Mouse (Mus musculus): Measurements from ENCODE around the gene Ttn.
"Not testable (repeated sequence)": the region's sequence is repeated elsewhere in the genome, so short reads cannot be mapped to it uniquely, and the experiment has no call there.

Ttn gene

DNA sequence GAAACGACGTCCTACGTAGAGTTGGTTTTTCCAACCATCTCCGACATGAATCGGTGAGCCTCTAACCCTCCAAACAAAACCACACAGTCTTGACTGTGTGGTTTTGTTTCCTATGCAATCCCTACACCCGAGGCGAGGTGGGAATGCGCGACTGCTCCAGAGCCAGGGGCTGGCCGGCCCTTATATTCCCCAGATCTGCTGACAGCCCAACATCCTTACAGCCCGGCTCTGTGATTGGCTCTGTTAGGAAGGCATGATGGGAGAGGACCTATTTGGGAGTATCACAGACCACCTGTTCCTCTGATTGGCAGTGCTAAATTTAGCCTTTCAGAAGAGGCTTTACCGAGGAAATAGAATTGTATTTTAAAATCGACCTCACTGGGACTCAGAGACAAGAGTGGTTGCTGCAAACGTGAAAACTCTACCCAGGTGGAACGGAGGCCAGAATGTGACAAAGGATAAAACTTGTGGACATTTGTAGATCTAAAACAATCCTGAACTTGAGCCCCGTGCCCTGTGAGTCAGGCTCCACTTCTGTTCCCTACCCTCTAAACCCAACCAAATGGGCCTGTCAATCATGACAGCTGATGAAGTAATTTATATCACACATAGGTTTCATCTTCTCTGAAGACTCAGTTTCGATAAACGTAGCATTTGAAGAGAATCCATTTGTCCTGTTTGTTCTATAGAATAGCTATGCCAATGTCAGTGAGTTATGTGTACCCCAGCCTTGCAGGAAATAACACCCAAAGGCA lies at the start of gene Ttn:
Gene Ttn, minus strand, starts transcription at position 157 of the 755 bp plus-strand sequence.
- DNase-seq (ENCODE audit: low spot score), result no peak

DNA sequence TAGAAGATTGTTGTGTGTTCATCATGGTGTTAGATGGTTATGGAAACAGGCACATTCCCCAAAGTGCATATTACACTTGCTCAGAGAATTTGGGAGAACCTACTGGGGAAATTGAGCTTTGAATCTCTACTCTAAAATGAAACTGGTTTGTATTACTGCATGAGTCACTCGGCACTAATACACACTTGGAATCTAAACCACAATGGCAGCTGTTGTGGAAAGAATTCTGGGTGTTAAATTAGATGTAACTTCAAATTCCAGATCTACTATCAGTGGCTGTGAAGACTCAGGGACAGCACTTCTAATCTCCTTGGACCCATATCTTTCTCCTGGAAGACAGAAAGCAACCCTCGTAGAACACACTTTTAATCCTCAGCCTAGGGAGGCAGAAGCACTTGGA lies 38.3 kb upstream of the Ttn start:
- no peak for DNase-seq (ENCODE audit: low spot score)

DNA sequence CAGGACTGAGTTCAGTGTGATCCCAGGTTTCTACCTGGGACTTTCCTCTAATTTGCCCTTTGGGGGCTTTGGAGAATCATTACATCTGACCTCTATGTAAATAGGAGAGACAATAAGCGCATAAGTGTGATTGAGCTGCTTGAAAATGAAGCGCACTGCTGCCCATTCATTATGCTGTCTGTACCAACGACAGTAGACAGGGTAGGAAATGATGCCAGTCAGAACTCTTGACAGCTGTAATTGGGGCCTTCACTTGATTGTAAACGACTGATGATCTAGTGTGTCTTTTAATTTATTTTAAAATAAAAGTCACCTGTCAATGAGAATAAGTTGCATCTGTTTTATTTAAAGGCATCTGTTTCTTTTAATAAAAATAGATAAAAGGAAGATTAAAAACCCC lies 35.4 kb upstream of the Ttn start:
- no peak for DNase-seq (ENCODE audit: low spot score)

DNA sequence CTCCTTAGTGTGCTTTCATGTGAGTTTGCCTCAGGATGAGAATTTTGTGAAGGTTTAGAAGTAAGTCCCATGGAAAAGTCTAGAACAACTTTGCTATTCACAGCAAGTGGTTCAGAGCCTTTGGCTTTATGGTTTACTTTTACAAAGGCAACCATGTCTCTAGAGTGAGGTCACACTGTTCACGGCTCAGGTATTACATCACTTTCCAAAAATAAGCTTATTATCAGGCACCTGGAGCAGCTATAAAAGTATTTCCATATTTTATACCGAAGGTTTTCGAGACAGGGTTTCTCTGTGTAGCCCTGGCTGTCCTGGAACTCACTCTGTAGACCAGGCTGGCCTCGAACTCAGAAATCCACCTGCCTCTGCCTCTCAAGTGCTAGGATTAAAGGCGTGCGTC lies 31.1 kb upstream of the Ttn start:
- DNase-seq (ENCODE audit: low spot score), result not testable (repeated sequence)

DNA sequence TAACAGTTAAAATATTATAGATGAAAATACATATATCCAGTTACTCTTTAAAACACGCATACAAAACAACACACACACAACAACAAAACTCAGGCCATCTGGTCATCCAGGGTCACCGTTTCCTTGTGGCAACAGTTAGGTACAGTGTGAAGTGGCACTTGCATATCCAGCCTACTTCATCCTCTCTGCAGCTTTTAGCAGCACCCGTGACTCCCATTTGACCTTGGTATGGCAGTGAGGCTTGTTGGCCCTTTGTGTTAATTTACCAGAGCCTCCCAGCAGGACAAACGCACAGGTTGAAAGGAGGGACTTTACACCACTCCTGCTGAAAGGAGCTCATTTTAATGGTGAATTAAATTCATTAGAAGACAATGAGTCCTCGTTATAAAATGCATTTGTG lies 29.6 kb upstream of the Ttn start:
- no peak for DNase-seq (ENCODE audit: low spot score)

DNA sequence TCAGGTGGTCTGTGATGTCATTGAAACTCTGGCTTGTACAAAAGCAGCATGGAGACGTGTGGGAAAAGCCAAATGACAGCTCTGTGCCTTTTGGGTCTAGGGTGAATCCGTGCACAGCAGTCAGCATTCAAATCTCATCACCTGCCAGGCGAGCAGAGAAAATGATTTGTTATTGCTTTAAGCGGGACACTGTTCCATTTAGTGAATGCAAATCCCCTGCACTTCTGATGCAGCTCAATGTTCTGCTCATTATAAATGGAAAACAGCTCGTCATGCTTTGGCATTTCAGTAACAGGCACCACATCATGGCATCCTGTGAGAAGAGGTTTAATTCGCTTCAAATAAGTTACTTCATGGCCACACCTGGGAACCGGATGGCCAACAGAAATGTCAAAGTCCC lies 24.7 kb upstream of the Ttn start:
- no peak for DNase-seq (ENCODE audit: low spot score)

DNA sequence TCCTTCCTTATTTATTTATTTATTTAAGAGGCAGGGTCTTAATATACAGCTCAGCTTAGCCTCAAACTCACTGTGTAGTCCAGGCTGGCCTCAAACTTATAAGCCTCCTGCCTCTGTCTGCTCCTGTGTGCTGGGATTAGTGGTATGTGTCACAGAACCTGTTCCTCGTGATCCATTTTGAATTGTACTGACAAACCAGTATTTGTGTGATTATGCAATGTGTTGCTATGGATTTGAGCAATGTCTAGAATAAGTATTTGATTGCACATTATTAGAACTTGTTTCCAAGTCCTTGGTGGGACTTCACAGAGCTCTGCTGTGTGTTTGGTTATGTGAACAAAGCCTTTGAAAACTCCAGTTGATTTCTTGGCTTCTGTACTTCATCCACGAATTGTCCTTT lies 20.8 kb upstream of the Ttn start:
- peak; percentile 31 for DNase-seq (ENCODE audit: low spot score)

DNA sequence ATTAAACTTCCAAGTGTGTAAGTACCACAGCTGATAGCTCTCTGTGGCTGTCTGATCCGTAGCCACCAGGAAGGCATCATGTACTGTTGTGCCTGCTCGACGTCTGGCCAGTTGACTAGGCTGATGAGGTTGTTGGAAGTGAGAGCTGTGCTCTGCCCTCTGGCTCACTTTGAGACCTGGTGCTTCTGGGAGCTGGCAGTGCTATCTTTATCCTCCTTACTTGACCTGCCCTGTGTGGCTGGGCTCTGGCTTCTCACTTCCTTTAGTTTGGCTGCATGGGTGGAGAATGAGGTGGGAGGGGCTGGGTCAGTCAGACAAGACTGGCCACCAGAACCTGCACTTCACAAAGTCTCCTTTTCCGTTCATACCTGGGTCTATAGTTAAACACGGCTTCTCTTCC lies 16.0 kb upstream of the Ttn start:
- DNase-seq (ENCODE audit: low spot score), result no peak

DNA sequence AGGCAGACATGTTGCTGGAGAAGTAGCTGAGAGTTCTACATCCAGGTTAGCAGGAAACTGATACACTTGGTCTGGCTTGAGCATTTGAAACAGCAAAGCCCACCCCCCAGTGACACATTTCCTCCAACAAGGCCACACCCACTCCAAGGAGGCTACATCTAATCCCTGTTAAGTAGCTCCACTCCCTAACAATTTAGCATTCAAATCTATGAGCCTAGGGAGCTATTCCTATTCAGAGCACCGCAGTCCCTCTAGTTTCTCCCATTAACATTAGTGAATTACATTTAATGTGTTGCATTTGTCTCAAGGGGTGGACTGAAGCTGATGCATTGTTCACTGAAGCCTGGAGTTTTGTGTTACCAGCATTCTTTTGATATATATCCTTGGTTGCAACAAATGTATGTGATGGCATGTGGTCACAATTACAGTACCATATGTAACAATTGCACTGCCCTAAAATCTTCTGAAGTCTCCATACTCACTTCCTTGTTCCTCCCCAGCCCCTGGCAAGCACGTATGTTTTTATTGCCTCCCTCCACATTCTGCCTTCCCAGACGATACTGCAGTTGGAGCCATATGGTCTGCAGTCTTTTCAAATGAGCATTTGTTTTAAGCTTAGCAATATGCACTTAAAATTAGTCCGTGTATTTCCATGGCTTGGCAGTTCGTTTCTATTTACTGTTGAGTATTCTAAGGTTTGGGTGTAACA lies 10.3 kb upstream of the Ttn start:
- DNase-seq (ENCODE audit: low spot score), result no peak

DNA sequence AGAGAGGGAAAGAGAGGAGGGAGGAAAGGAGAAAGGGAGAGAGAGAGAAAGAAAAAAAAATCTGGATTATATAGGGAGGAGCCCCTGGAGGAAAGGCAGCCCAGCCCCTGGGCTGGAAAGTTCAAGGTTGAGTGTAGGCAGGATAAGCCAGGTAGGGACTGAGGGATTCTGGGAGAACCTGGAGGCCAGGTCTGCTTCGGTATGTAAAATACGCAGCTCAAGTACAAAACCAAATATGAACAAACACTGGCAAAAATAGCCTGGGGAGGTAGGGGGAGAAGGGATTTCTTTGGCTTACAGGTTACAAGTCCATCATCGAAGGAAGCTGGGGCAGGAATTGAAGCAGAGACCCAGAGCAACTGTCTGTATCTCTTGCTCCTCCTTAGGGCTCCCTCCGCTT lies 5.0 kb upstream of the Ttn start:
- peak; percentile 17 for DNase-seq (ENCODE audit: low spot score)

DNA sequence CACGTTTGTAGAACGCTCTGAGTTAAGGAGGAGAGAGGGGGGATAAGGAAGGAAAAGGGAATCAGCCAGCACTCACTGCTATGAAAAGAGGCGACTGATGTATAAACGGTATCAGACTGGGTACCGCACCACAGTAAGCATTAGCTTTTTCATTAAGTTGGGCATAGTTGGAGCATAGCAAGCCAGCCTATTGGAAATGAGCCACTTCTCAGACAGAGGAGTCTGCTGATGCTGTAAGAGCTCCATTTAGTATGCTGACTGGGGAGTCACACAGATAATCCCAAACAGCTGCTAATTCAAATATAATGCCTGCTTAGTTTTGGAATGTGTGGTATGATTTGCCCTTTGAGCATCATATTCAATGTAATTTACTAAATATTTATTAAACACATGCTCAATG lies 2.0 kb upstream of the Ttn start:
- DNase-seq (ENCODE audit: low spot score), result no peak

DNA sequence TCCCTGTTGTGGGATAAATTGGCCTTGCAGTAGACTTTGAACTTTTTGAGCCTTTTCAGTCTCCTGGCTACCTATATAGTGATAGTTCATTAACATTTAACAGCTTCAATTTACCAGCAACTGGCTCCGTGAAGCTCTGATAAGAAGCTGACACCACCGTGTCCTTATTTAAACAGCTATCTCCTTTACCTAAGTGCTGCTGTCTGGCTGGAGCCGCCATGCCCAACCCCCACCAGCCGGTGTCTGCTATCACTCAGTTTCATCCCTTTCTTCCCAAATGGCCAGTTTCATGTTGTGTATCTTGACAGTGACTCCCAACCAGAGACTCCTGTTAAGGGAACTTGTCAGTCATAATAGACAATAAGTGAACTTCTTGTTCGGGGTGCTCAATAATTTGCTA lies 1.3 kb upstream of the Ttn start:
- DNase-seq (ENCODE audit: low spot score), result no peak

DNA sequence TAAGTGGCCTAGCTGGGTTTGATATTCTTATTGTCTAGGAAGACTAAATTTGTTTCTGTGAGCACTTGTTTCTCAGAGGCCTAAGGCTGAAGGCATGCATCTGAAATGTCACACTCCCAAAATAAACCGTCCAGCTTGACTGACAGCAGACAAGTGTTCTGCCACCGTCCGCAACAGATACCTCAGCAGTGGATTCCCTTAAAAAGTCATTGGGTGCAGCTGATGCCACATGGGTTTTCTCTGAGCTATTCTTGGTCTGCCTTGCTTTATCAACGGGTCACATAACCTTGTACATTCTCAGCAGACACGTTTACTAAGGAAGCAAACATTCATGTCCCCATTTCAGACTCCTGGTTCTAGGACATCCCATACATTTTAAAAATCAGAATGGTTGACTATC lies 630 bp downstream of the Ttn start:
- no peak for DNase-seq (ENCODE audit: low spot score)

DNA sequence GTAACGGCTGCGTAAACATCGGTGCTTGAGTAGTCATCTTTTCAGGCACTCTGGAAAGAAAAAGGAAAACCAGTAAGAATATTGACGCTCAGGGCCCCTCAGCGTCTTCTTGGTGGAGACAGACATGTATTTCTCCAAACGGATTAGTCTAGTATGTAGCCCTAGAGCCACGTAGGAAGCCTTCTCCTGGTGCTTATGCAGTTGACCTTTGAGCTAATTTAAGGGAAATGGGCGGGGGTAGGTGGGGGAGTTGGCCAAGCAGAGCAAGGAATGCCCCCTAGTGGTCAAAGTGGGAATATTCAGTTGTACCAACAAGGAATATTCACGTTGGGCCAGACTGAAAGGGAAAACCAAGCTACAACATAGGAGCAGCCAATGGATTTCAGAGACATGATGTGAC lies 2.2 kb downstream of the Ttn start:
- peak; percentile 57 for DNase-seq (ENCODE audit: low spot score)

DNA sequence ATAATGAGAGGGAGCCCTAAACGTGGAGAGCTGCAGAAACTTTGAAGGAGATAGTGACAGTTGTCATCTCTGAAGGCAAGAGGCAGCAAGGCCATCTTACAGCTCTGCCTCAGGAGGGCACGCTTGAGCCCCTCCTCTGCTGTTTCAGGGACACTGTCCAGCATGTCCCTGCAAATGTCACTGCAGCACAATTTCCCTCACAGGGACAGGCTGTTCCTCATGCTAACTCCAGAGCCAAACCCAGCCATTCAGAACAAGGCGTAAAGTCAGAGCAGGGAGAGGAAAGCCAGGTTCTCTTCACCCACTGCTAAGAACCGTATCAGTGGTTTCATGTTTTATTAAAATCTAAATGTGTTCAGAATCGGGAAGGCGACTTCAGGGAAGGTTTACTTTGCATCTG lies 4.7 kb downstream of the Ttn start:
- DNase-seq (ENCODE audit: low spot score), result no peak

DNA sequence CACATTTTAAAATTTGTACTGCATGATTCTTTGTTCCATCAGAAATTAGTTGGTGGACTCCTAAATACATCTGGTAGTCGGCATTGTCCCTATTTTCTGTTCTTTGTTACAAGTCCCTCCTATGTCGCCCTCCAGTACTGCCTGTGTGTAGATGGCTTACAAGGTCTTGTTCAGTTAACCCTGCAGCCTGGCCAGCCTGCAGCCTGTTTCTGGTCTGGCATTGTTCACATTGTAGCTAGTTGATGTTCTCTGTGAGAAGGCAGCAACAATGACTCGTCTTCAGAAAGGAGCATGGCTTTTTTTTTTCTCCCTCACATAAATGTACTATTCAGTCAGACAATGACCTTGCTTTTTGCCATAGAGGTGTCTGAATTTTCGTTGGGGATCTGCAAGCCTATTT lies 10.3 kb downstream of the Ttn start:
- DNase-seq (ENCODE audit: low spot score), result no peak

DNA sequence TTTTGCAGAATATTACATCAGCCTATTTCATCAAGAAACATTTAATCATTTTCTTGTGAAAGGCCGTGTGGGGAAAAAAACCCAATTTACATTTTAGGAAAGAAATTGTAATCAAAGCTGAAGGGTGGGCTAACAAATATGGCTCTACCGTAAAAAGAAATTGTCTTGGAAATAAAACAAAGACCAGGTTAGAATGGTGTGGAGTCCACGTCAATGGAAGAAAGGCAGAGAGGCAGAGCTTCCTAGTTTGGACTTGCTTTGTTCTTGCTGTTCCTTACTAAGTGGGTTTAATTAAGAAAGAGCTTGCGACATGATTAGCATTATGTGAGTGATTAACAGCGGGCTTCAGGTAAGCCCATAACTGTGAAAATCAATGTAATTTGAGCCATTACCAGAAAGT lies 11.3 kb downstream of the Ttn start:
- DNase-seq (ENCODE audit: low spot score), result no peak

DNA sequence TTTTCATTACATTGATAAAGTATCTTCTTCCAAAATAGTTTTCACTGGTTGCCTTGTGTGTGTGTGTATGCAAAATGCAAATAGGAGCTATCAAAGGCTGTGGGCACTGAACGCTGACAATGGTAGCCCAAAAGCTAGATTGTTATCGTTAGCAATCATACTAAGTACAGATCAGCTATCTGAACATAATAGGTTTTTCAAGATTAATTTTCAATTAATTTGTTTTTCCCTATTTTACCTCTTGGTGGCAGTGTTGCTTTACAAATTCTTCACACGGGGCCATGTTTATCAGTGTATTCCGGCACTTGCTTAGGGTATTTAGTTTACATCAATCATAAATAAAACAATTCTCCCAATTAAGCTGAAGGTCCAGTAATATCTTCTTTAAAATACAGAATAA lies 11.7 kb downstream of the Ttn start:
- DNase-seq (ENCODE audit: low spot score), result no peak

DNA sequence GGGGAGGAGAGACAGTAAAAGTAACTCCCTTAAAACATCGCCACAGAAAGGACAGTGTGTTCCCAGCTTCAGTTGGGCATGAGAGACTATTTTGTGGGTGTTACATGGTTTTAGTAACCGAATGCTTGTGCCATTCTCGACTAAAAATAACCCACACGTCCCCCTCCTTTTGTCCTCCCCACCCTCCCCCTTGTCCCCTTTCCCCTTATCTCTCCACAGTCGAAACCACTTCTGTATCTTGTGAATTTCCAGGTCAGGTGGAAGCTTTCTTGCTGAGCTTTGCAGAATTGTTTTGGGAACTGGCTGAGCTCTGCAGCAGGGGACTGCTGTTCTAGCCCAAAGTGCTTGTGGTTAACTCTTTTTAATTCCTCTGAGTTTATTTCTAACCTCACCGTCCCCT lies 12.1 kb downstream of the Ttn start:
- DNase-seq (ENCODE audit: low spot score), result no peak

DNA sequence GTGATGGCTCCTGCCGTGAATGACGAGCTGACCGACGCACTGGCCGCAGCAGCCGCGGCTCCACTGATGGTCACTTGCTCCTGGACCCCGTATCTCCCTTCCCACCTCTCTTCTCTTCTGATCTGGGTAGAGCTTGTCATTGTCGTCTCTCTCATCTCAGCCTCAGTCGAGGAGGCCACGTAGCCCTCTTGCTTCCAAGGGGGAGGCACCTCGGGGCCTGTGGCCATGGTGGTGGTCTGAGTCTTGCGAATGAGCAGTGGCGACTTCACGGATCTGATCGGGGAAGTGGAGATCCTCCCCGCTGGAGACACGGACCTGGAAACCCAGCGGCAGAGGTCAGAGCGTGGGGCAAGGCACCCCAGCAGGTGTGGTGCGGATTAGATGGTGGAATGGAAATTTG lies 12.7 kb downstream of the Ttn start:
- no peak for DNase-seq (ENCODE audit: low spot score)

DNA sequence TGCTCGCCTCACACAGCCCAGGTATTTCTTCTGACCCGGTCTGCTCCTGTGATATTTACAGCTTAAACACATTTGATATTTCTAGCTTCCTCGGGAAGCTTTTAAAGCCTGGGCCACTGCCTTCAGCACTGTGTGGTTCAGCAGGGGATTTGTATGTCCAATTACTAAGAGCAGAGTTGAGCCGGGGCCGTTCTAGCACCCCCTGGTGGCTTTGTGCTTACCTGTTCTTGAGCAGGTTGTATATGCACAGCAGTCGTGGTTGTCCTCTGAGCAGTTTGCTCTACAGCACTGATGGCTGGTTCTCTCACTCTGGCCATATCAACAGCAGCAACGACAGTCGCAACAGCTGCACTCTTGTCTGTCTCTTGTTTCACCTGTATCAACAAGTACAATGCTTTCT lies 13.4 kb downstream of the Ttn start:
- DNase-seq (ENCODE audit: low spot score), result peak; percentile 71

DNA sequence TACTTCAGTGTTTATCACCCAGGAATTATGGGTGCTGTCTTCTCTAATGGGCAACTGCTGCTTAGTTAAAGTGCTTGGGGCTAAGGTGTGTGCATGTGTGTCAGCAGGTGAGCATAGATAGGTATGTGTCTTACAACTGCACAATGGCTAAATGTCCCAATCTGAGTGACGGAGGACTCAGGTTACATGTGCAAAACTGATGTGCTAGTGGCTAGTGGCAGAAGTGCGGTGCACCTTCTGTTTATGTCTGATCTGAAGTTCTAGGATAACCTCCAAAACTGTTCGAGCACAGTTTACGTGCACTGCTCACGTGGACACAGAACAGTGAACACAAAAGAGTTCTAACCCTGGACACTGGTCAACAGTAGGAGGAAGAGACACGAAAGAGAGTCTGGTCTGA lies 15.8 kb downstream of the Ttn start:
- no peak for DNase-seq (ENCODE audit: low spot score)

DNA sequence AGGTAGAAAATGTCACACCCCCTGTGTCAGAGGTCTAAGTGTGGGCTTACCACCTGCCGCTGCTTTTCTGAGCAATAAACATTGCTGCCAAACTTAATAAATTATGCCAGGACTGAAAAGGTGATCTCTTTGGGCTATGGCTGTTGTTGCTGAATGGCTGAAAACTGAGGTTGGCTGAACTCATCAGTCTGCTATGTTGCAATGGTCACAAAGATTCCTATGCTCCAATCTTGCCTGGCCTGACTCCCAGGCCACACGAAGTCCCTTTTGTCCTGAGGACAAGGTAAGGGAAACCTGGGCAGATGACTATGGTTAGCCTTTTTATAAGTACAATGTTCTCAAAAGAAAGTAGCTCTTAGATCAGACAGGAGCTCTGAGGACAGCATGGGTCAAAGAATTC lies 16.3 kb downstream of the Ttn start:
- DNase-seq (ENCODE audit: low spot score), result no peak

DNA sequence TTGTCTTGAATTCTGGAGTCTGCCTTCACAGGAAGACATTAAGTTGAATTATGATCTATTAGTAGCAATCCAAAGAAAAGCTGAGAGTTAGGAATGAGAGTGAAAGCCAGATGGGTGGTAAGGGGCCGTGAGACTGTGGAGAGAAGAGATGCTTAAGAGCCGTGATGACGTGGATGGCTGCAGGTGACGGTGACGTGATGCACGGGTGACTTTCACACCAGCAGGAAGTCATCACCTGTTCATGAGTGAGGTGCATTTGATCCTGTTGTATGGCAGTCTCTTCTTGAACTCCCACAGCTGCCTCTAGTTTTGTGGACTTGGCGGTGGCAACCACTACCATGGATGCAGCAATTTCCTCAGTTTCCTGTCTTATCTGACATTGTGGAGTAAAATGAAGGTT lies 16.8 kb downstream of the Ttn start:
- no peak for DNase-seq (ENCODE audit: low spot score)
